ENCODE assay signal across 8 mouse cellular contexts in the genomic region with DNA sequence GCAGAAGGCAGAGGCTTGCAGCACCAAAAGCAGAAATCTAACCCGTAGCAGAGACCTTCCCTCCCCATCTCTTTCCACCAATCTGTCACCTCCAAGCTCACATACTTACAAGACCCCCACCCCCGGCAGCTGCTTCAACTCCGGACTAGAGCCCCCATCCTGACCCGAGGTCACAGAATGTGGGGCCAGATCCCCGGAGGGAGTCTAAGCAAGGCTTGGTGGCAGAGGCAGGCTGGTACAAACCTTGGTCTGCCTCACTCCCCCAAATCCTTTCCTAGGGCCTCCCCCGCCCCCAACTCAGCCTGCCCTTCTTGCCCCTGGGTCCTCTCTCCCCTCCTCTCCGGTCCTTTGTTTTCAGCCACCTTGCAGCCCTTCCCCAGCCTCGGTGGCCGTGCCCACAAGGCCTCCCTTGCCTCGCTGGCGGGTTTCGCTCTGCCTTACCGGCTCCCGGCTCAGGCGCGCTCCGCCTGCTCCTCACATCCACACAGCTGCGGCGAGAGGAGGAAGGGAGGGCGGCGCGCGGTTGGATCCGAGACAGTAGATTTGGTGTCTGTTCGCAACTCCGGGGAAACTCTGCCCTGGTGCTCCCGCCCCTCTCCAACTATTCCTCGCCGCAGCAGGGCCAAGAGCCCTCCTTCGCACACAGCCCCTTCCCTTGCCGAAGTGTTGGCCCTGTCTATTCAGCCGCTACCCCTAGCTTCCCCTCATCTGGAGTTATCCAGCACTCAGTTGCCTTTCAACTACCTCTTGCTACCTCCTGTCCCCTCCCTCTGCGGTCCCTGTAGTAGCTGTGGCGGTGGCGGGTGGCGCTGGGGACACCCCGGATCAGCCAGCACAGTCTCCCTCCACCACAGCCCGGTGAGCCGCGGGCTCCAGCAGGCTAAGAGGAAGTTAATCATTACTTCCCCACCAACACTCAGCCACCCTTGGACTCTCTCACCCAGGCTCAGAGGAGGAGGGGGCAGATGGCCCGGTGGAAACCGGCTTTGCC. TPM values are rescaled to one million over a fixed set of nuclear protein-coding genes. Genes with fewer than 3 reads are reported as not detected.
DNase-seq lines count a peak whose midpoint lies in the region; ATAC-seq lines count a peak whose summit lies in the region.

No protein-coding gene starts in this region.

- ATAC-seq in heart, embryonic 16.5 days (replicated peaks; ENCODE audit: extremely low read depth, insufficient read depth, low FRiP score): no peak
- ATAC-seq in neural tube, embryonic 14.5 days (ENCODE audit: low read depth): no peak
- no peak for ATAC-seq in activated CD4-positive, CD25-positive, alpha-beta regulatory T cell, adult 4 months

- WGBS in heart, embryonic 16.5 days: under 1% methylated on average over 42 of the region's 42 CpGs
- under 1% methylated on average over 42 of the region's 42 CpGs for WGBS in neural tube, embryonic 14.5 days

- H3K27ac ChIP-seq in heart, embryonic 16.5 days (ENCODE audit: low read length): no peak overlapping the region
- H3K27ac ChIP-seq in neural tube, embryonic 14.5 days (ENCODE audit: low read depth, low read length): peak overlapping the region; percentile 73

- H3K27me3 ChIP-seq in heart, embryonic 16.5 days (ENCODE audit: control insufficient read depth, insufficient read depth, low read length): peaks cover 94% of the 10 kb centered on the region
- H3K27me3 ChIP-seq in neural tube, embryonic 14.5 days (ENCODE audit: control insufficient read depth, insufficient read depth, low read length): peaks cover 47% of the 10 kb centered on the region

- H3K36me3 ChIP-seq in heart, embryonic 16.5 days (ENCODE audit: control insufficient read depth, insufficient read depth): no peaks in the 10 kb centered on the region
- H3K36me3 ChIP-seq in neural tube, embryonic 14.5 days (ENCODE audit: control insufficient read depth, insufficient read depth, low read length): no peaks in the 10 kb centered on the region

- no peaks in the 10 kb centered on the region for H3K9me3 ChIP-seq in heart, embryonic 16.5 days (replicated peaks; ENCODE audit: control insufficient read depth, low read length)
- no peaks in the 10 kb centered on the region for H3K9me3 ChIP-seq in neural tube, embryonic 14.5 days (ENCODE audit: control insufficient read depth, low read length)

- DNase-seq in 416B (ENCODE audit: low read depth): peak; percentile 9
- DNase-seq in MEL-GATA-1-ER (ENCODE audit: extremely low read depth, low read depth): peak; percentile 33
- DNase-seq in kidney, postnatal 4 days: peak; percentile 81 to 90
- DNase-seq in spleen, postnatal 36 days (ENCODE audit: low spot score in 2 of 2): no peak
- DNase-seq in frontal cortex, adult 2 months (ENCODE audit: extremely low spot score in 1 of 2, low spot score in 1 of 2): no peak

- 0 out of 2 replicates have a peak, but pooled peaks cover 2% of the 10 kb centered on the region for H3K4me1 ChIP-seq in heart, embryonic 16.5 days (ENCODE audit: control insufficient read depth, insufficient read depth, low read length)
- peaks cover 3% of the 10 kb centered on the region; the same call in 1 of the 2 replicates for H3K4me1 ChIP-seq in neural tube, embryonic 14.5 days (ENCODE audit: control insufficient read depth, insufficient read depth, low read length)

- H3K4me3 ChIP-seq in heart, embryonic 16.5 days (ENCODE audit: low read length): peak overlapping the region; percentile 5; the same call in 1 of the 2 replicates
- H3K4me3 ChIP-seq in neural tube, embryonic 14.5 days (ENCODE audit: low read depth, low read length): peak overlapping the region; percentile 20

- peak overlapping the region; percentile 32; the same call in 1 of the 2 replicates for H3K4me2 ChIP-seq in heart, embryonic 16.5 days (ENCODE audit: low read depth, low read length)
- peak overlapping the region; percentile 35 for H3K4me2 ChIP-seq in neural tube, embryonic 14.5 days (ENCODE audit: low read depth, low read length)

- H3K9ac ChIP-seq in heart, embryonic 16.5 days (ENCODE audit: low read length): no peak overlapping the region
- H3K9ac ChIP-seq in neural tube, embryonic 14.5 days (replicated peaks; ENCODE audit: low read depth, low read length): peak overlapping the region; percentile 44

RNA-seq across cellular contexts. Expression of gene Pax2, which starts 5.5 kb away (rescaled TPM):
- not detected in 2 replicates for polyA plus RNA-seq in heart, embryonic 16.5 days (2015; fragmentation: Nextera tagmentation; extraction: Ambion mirVana)
- 23.8 and 27.0 TPM in 2 replicates for polyA plus RNA-seq in neural tube, embryonic 14.5 days (2014; fragmentation: Nextera tagmentation; extraction: Ambion mirVana)
- not detected for polyA plus RNA-seq in activated CD4-positive, CD25-positive, alpha-beta regulatory T cell, adult 4 months (2017; shearing (Covaris generic))
- polyA plus RNA-seq in frontal cortex, adult 2 months (2012; rRNA removed): 0.06 and 0.11 TPM in 2 replicates

Comparison
In these comparisons a context has a peak if more than half of its experiments do, and no peak if none do; other contexts are left out.
1. DNase-seq: peak in 416B (single experiment), MEL-GATA-1-ER (single experiment) and kidney, postnatal 4 days (2 of 2); none in spleen, postnatal 36 days (0 of 2) and frontal cortex, adult 2 months (0 of 2).
2. RNA of gene Pax2, which starts 5.5 kb away (polyA plus RNA-seq): 23.8 to 27.0 TPM in neural tube, embryonic 14.5 days; 0.06 to 0.11 TPM in frontal cortex, adult 2 months, not detected in heart, embryonic 16.5 days and not detected in activated CD4-positive, CD25-positive, alpha-beta regulatory T cell, adult 4 months; every median in the first group is over 10 times any median in the second.